Mouse (Mus musculus): ENCODE measurements around the gene Dcaf17.

The Dcaf17 gene

GRCm38 (mm10) chr2:71054716-71055115, 412 bp upstream of the Dcaf17 start:
- DNase-seq (ENCODE audit: low spot score): no peak

DNA sequence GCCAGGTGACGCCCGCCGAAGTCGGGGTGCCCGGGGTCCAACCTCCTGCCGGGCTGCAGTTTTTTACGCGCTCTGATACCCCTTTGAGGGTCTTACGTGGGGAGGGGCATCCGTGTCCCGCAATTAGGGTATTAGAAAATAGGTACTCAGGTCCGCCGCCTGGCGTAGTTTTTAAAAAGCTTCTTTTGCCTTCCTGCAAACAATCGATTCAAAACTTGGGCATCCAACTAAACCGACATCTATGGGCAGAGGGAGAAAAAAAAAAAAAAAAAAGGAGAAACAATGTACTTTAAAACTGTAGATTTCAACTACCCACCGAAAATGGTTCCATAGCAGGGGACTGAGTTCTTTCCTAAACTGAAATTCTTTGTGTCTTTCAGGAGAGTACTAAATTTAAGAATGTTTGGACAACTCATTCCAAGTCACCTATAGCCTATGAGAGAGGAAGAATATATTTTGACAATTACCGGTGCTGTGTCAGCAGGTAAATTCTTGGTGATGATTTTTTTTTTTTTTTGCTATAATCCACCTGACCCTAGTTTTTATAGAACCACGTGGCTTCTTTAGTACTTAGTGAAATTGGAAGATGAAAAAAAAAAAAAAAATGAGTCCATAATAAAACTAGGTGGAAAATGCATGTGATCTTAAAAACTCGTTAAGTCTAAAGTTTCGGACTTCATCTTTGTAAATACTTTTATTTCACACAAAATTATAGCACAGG, 1.1 kb downstream of the Dcaf17 start:
- DNase-seq (ENCODE audit: low spot score): no peak

DNA sequence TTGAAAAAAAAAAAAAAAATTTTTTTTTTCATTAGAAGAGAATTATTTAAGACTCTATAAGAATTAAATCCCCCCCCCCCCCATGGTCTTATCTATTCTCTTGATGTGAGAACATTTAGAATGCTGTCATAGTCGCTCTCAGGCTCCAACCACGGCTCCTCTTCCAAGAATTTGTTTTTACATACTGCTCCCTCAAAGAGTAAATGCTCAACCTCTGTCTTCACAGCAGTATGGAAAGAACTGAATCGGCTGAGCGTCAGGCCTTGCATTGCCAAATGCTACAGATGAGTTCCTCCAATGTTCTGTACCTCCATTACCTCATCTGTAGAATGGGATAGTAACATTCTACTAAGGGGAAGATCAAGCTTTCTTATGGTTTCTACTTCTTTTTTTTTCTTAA, 16.5 kb downstream of the Dcaf17 start:
- no peak for DNase-seq (ENCODE audit: low spot score)

DNA sequence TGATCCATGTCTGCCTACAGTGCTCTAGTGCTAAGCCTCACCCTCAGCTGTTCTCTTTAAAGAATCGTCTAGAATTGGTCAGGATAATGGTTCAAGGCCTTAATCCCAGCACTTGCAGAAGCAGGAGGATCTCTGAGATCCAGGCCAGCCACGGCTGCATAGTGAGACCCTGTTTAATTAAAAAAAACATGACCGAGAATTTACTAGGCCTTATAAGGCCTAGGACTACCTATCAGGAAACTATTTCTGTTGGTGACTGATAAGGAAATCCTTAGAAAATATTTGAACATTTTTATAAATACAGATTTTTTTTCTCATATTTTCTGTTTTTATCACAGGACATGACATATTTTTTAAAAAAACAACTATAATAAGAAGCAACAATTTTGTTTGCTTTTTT, 18.2 kb downstream of the Dcaf17 start:
- DNase-seq (ENCODE audit: low spot score): no peak

DNA sequence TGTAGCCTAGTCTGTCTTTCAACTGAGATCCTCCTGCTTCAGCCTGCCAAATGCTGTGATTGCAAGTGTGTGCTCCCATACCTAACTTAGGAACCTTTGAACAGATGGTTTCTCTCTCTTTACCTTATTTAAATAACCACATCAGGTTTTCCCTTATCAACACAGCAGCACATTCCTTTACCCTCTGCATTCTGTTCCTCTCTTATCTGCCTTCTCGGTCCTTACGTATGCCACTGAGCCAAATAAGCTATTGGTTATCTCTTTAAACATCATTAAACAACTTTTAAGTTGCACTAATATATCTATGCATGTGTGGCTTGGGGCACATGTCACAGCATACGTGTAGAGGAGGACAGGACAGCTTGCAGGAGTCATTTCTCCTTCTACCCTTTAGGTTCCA, 18.7 kb downstream of the Dcaf17 start:
- DNase-seq (ENCODE audit: low spot score): no peak

DNA sequence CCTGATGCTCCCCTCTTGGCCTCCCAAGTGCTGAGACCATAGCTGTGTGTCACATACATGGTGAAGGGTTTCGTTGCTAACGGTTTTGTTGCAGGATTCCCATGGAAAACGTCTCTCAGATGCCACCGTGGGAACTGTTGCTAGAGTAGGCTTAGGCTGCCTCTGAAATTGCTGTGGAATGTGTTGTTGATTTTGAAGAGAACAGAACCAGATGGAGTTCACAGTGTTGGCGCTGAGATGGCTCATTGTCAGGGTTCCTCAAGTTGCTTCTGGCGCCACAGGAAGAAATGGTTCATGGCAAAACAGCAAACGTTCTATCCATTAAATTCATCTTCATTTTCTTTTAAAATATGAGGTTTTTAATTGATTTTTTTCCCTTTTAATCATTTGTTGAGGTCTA, 27.3 kb downstream of the Dcaf17 start:
- no peak for DNase-seq (ENCODE audit: low spot score)

DNA sequence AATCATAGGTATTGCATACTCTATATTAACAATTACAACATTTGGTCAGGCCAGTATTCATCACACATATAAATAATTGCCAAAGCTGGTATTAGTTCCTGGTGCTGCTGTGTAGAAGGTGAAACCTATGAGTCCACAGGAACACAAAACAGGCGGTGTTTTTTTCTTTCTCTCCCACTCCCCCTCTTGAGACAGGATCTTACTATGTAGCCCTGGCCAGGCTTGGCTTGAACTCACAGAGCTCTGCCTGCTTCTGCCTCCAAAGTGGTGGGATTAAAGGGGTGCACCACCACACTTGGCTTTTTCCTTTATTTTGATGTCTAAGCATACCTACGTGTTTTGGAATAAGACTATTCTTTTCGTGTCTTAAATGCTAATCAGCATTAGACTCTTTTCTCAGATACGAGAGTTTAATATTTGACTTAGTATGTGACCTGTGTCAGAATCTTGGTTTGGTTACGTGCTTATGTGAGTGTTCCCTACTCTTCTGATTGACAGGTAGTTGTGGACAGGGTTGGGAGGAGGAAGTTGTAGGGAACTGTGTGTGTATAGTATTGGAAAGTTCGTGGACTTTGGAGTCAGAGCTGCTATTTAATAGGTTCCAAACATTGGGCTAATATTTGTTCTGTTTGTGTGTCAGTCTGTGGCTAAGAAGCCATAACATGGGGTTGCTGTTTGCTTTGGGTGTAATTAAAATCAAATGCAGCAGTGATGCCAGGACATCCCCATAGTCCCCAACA, 28.5 kb downstream of the Dcaf17 start:
- DNase-seq (ENCODE audit: low spot score): no peak

GRCm38 (mm10) chr2:71089766-71090165, 34.6 kb downstream of the Dcaf17 start:
- no peak for DNase-seq (ENCODE audit: low spot score)

DNA sequence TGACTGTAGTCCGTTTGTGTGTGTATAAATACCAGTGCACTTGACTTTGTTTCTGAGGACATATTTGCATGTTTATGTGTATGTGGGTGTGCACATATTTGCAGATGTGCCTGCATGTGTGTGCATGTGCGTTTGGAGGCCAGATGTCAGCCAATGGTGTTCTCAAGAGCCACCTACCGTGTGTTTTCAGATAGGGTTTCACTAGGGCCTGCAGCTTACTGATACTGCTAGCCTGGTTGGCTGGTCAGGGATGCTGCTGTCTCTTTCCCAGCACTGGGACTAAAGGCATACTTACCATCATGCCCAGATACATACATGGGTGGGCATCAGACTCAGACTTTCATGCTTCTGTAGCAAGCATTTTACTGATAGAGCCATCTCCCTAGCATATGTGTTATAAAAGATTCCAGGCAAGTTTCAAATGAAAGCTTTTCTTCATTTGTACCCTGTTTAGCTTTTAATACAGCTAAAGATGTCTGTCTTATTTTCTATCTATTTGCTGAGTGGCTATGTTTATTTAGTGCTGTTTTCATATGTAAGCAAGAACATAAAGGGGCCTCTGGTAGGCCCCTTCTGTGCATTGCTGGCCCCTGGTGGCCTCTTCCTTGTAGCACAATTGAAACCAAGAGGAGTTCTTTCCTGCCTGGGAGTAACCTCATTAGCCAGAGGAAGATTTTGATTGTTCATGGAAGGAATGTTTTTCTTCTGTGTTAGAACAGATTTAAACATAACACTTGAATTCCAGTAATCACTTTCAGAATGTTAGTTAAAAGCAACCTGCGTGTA, 35.7 kb downstream of the Dcaf17 start:
- DNase-seq (ENCODE audit: low spot score): no peak

DNA sequence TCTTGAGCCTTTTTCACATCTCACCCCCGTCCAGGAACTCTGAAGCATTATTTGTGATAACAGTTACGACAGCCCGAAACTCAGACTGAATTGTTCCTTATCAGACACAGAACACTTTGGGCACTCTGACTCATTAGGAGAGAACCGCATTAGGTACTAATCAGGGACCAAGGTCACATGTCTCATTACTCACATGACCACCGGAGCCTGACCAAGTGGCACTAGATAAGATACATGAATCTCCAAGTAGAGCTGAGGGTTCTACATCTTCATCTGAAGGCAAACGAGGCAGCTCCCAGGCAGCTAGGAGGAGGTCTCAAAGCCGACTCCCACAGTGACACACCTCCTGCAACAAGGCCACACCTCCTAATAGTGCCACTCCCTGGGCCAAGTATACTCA, 41.0 kb downstream of the Dcaf17 start:
- no peak for DNase-seq (ENCODE audit: low spot score)

DNA sequence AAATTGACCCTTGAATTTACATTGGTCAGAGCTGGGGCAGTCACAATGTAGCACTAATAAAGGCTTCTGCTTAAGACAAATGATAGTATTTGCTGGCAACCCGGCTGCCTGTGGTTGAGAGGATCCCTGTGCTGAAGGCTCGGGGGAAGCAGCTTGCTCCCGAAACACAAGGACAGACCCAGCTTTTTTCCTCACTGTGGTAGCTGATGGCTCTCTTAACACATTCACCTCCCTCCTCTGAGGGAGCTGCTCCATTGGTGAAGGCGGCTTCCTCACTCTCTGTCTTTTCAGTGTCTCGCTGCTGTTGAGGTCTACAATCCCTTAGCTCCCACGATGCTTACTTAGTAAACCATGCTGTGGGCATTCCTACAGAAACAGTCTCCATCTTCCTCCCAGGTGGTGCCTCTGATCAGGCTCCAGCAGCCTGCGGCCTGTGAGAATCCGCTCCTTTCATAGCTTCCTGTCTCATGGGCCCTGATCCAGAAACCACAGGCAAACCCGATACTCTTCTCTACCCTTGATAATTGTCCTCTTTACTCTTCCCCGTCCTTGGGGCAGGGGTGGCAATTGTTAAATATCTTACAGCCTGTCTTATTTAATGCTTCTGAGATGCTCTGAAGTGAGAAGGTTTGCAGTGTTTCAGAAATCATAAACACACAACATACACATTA, 47.6 kb downstream of the Dcaf17 start:
- no peak for DNase-seq (ENCODE audit: low spot score)

DNA sequence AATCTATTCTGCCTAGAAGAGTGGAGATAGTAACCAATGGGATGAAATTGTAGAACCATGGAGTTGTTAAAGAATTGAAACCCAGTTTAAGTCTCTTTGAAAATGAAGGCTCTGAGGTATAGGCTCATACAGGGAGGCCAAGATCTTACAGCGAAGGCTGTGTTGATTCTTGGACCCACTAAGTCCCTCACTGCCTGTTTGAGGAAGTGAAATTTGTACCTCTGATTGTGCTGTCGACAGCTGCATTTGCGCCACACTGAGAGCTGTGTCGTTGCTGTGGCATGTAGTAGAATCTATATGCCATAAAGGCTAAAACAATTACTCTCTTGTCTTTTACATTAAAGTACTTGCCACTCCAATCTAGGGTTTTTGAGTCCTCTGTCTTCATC, 48.2 kb downstream of the Dcaf17 start:
- no peak for DNase-seq (ENCODE audit: low spot score)

DNA sequence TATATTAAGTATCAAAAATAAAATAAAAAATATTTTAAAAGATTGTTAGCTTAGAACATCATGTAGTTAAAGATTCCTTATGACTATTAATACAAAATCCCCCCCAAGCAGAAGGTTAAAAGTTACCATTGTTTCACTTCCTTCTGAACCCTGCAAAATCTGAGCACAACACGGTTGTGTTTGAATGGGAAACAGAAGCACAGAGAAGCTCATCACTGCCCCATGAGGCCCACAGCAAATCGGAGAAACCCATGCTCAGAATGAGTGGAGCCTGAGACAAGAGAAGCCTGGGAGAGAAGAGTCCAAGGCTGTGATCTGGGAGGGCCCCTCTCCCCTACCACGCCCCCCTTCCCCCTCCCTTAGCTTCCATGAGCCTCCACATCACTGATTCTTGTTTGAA, 49.6 kb downstream of the Dcaf17 start:
- no peak for DNase-seq (ENCODE audit: low spot score)

GRCm38 (mm10) chr2:71105469-71106215, 50.5 kb downstream of the Dcaf17 start:
- no peak for DNase-seq (ENCODE audit: low spot score)

- no peak for DNase-seq (ENCODE audit: low spot score)
Observed at GRCm38 (mm10) chr2:71107225-71107624, 52.1 kb downstream of the Dcaf17 start.

- DNase-seq (ENCODE audit: low spot score): no peak
Observed at GRCm38 (mm10) chr2:71108541-71108940, 53.4 kb downstream of the Dcaf17 start.

DNA sequence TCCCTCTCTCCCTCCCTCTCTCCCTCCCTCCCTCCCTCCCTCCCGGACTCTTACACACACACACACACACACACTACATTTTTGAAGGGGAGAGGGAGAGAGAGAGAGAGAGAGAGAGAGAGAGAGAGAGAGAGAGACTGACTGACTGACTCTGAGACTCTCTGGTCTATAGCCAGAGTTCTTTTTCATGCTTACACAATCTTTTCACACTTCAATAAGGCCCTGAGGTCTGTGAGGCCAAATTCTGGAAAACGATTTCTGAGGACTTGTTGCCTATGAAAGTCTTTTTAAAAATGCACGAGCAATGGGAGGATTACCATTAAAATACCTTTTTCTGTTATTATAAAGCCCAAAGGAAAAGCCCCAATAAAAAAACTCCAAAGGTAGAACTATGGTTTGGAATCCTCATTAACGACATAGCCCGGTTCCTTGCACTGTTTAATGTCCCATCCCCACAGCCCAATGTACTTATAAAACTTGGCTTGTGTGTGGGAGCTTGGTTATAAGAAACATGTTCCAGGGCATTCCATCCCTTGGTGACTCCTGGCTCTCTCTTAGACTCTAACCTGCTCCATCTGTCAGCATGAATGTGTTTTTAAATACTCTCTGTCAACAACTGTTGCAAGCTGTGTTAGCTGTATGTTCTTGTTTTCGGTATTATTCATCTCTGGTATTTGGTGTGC, 58.5 kb downstream of the Dcaf17 start:
- DNase-seq (ENCODE audit: low spot score): no peak

DNA sequence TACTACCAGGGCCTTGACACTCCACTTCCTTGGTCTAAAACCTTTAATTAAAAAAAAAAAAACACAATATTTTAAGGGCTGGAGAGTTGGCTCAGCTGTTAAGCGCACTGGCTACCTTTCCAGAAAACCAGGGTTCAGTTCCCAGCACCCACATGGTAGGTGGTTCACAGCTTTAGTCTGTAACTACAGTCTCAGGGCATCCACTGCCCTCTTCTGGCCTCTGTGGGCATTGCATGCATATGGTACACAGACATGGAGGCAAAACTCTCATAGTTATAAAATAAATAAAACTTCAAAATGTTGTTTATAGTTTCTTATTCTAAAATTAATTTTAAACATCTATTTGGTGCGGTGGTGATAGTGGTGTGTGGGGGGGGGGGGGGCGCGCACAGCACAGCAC, 61.0 kb downstream of the Dcaf17 start:
- no peak for DNase-seq (ENCODE audit: low spot score)

GRCm38 (mm10) chr2:71117797-71118708, 62.9 kb downstream of the Dcaf17 start, which contains the start of gene Cybrd1:
TSS of gene Cybrd1 (plus strand) at chr2:71117923.
- no peak for DNase-seq (ENCODE audit: low spot score)

GRCm38 (mm10) chr2:71120844-71121243, 65.7 kb downstream of the Dcaf17 start:
- no peak for DNase-seq (ENCODE audit: low spot score)
